Mouse (Mus musculus) cerebellum, adult 11-12 months (tissue): ENCODE results near the gene Cdh11.
"Not testable (repeated sequence)": the region's sequence is repeated elsewhere in the genome, so short reads cannot be mapped to it uniquely, and the experiment has no call there.

Experiments
- DNase-seq: peaks from one replicate; pipeline ENCODE4 v3.0.0; 2022

Cdh11 gene

GRCm38 (mm10) chr8:102707305-102707704, 78.1 kb downstream of the Cdh11 start:
- DNase-seq, result no peak

DNA sequence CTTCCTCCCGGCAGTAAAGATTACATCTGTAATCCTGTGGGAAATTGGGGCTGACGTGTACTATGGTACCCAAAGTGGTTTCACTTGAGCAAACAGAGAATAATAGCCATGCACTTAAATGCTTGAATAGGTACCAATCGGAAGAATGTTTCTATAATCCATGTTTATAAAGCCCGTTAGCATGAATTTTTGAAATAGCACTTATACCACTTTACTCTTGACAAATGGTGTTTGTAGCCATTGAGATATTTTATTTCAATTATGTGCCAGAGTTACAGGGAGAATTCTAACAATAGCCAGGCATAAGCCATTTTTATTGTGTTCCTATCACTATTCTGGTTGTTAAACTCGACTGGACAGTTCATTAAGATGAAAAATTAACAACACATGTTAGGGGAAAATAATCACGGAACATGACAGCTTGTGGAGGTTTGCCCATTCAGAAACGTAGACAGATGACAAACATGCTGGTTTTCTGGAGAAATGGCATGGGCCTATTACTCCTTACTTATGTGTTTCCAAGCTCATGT, 80.0 kb downstream of the Cdh11 start:
- no peak for DNase-seq

- no peak for DNase-seq
Measured at GRCm38 (mm10) chr8:102700245-102700644, 85.2 kb downstream of the Cdh11 start.

GRCm38 (mm10) chr8:102698232-102698837, 87.1 kb downstream of the Cdh11 start:
- DNase-seq, result no peak

- DNase-seq, result no peak
Measured at GRCm38 (mm10) chr8:102693465-102693864, 92.0 kb downstream of the Cdh11 start.

DNA sequence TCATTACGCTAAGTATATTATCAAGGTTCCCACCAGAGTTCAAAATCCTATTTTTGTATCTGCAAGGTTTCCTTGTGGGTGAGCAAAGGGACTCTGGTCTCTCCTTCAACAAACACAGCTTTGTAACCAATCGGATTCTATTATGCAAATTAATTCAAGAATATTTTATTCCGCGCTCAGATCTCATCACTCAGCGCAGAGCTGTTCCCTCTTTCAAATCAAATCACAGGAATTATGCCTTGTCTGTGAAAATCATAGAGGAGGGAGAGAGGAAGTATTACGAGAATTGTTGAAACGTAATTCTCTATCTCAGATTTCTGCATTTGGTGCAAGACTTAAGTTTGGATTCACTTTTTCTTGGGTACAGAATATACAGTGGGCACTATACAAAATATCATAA, 100.0 kb downstream of the Cdh11 start:
- not testable (repeated sequence) for DNase-seq

- no peak for DNase-seq
Measured at GRCm38 (mm10) chr8:102685023-102685422, 100.4 kb downstream of the Cdh11 start.

- DNase-seq, result no peak
Measured at GRCm38 (mm10) chr8:102677148-102677547, 108.3 kb downstream of the Cdh11 start.

DNA sequence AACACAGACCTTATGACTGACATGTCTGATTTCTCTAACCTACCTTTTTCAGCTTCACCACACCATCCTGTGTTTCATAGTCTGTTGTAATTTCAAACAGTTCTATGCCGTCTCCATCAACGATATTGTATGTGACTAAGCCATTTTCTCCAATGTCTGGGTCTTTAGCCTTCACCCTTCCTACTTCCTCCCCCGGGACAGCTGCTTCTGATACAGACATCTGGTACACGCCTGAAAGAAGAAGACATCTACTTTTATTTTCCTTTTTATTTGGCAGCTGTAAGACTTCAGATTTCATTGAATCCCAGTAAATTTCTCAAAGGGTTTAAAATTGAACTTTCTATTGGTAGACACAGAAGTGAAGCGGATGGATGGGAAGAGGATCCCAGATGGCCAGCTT, 120.9 kb downstream of the Cdh11 start:
- not testable (repeated sequence) for DNase-seq

GRCm38 (mm10) chr8:102656529-102656928, 128.9 kb downstream of the Cdh11 start:
- no peak for DNase-seq

DNA sequence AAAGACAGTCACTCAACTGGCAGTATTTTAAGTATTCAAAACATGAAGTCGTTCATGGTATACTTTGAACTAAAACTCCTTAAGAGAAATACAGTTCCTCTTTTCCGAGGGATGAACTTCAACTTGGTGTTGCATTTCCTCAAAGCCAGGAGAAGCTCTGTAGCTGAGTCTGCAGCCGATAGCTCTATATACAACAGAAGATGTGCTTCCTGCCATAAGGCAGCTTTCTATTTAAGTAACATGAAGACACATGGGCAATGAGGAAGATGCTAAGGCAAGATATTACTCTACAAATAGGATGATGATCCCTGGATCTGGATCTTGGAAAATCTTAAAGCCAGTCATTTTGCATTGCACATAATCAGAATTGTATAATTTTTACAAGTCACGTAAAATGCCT, 133.5 kb downstream of the Cdh11 start:
- no peak for DNase-seq

DNA sequence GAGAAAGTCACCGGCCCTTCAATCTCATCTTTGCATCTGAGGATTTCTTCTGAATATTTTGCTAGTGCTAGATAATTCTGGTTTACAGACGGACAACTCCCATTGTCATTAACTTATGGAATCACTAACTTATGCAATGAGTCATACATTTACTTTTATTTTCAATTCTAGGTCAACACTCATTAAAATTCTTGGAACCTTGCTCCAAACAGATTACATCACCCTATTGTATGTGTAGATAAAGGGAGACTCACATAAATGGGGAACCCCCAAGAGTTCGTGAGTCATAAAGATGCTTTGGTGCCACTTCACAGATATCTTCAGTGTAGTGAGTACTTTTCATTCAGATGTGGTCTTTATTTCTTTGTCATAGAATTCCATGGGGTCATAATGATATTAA, 158.3 kb downstream of the Cdh11 start:
- no peak for DNase-seq

- no peak for DNase-seq
Measured at GRCm38 (mm10) chr8:102612146-102612545, 173.3 kb downstream of the Cdh11 start.

DNA sequence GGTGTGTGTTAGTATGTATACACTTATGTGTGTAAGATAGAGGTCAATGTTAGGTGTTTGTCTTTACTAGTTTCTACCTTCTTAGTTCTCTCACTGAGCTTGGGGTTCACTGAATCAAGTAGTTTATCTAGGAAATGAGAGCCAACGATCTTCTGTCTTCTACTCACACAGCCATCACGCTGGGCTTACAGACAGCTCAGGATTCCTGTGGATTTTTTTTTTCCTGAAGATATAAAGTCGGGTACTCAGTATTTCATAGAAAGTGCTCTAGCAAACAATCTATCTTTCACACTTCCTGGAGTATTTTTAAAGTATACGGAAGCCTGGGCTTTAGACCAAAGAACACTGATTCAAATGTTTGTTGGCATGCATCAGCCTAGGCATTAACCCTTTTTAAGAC, 184.1 kb downstream of the Cdh11 start:
- no peak for DNase-seq

DNA sequence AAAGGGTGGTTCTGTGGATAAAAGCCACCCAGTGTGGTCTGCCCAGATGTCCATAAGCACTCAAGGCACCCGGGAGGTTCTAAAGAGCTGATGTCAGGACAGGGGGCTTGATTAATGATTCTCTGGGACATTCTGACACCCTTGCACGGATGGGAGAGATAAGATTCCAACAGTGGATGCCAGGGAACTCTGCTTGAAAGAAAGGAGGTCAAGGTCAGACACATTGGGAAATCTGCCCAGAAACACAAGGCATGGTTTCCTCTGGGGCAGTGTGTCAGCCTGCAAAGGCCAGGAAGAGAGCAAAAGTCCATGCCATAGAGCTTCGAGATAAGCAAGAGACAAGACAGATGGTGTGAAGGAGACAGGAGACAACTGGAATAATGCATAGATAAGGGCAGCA, 188.9 kb downstream of the Cdh11 start:
- DNase-seq, result no peak

DNA sequence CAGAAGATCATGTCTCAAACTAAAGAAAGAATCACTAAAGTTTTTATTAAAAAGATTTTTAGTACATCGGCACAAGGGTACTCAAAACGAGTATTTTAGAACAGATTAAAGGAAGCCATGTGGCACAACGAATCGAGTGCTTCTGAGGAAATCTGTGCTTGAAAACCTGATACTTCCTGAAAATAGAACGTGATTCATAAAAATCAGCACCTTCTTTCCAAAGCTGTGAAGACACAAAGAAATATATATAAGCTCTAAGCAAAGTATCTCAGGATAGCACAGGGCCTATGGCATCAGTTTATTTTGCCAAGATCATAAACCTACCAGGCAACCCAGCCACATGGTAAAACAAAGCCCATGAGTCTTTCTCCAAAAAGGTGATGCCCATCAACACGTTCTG, 191.5 kb downstream of the Cdh11 start:
- DNase-seq, result no peak
